Mouse (Mus musculus): Measurements from ENCODE around the gene Kalrn. TPM values are rescaled to one million over a fixed set of nuclear protein-coding genes. Genes with fewer than 3 reads are reported as not detected.

Kalrn gene
- polyA plus RNA-seq, 1 experiment from 2014 or later, result 38.5 TPM

GRCm38 (mm10) chr16:34573856-34574491 lies 642 bp upstream of the Kalrn start:
- Histone ChIP-seq H3K9me3 (no peaks in the 10 kb centered on the region), H3K4me3 (replicated peaks) (peak overlapping the region; percentile 95), H3K4me2 (replicated peaks) (peak overlapping the region; percentile 84), H3K9ac (replicated peaks) (peak overlapping the region; percentile 98), H3K27me3 (no peaks in the 10 kb centered on the region), H3K27ac (peak overlapping the region; percentile 99), H3K36me3 (no peaks in the 10 kb centered on the region), H3K4me1 (replicated peaks) (peaks cover 37% of the 10 kb centered on the region)
- peak; percentile 7; the same call in 1 of the 2 replicates for ATAC-seq
- WGBS, result under 1% methylated on average over 27 of the region's 42 CpGs

- peak; percentile 11 for ATAC-seq
- H3K27ac ChIP-seq, result peak overlapping the region; percentile 99
- peak overlapping the region; percentile 95 for H3K4me3 ChIP-seq (replicated peaks)
- under 1% methylated on average over 60 of the region's 61 CpGs for WGBS
- peaks cover under 1% of the 10 kb centered on the region; the same call in 1 of the 2 replicates for H3K36me3 ChIP-seq
- peaks cover 44% of the 10 kb centered on the region for H3K4me1 ChIP-seq (replicated peaks)
- no peaks in the 10 kb centered on the region for H3K27me3 ChIP-seq
- H3K9me3 ChIP-seq, result no peaks in the 10 kb centered on the region
- peak overlapping the region; percentile 84 for H3K4me2 ChIP-seq (replicated peaks)
- H3K9ac ChIP-seq (replicated peaks), result peak overlapping the region; percentile 98
Measured at GRCm38 (mm10) chr16:34572406-34573150, 754 bp downstream of the Kalrn start.

- Histone ChIP-seq H3K27ac (peak overlapping the region; percentile 99), H3K36me3 (peaks cover 3% of the 10 kb centered on the region; the same call in 1 of the 2 replicates), H3K4me2 (replicated peaks) (peak overlapping the region; percentile 84), H3K27me3 (no peaks in the 10 kb centered on the region), H3K4me3 (replicated peaks) (peak overlapping the region; percentile 95), H3K4me1 (replicated peaks) (peaks cover 46% of the 10 kb centered on the region), H3K9ac (replicated peaks) (peak overlapping the region; percentile 98), H3K9me3 (no peaks in the 10 kb centered on the region)
- no peak for ATAC-seq
- 2% methylated on average over 10 of the region's 10 CpGs for WGBS
Measured at GRCm38 (mm10) chr16:34571931-34572405, 1.4 kb downstream of the Kalrn start.

GRCm38 (mm10) chr16:34569897-34570296 lies 3.4 kb downstream of the Kalrn start:
- WGBS, result 72% methylated on average over 2 of the region's 2 CpGs
- Histone ChIP-seq H3K27me3 (no peaks in the 10 kb centered on the region), H3K4me2 (replicated peaks) (no peak overlapping the region; the same call in 1 of the 2 replicates), H3K36me3 (peaks cover 3% of the 10 kb centered on the region; the same call in 1 of the 2 replicates), H3K9ac (replicated peaks) (no peak overlapping the region), H3K27ac (no peak overlapping the region), H3K4me1 (replicated peaks) (peaks cover 67% of the 10 kb centered on the region), H3K9me3 (no peaks in the 10 kb centered on the region), H3K4me3 (replicated peaks) (no peak overlapping the region)
- no peak for ATAC-seq

GRCm38 (mm10) chr16:34568831-34569230 lies 4.5 kb downstream of the Kalrn start:
- WGBS, result 83% methylated on average over 6 of the region's 6 CpGs
- Histone ChIP-seq H3K27me3 (no peaks in the 10 kb centered on the region), H3K4me3 (replicated peaks) (no peak overlapping the region), H3K27ac (no peak overlapping the region), H3K9ac (replicated peaks) (no peak overlapping the region), H3K9me3 (no peaks in the 10 kb centered on the region), H3K36me3 (peaks cover 3% of the 10 kb centered on the region; the same call in 1 of the 2 replicates), H3K4me1 (replicated peaks) (peaks cover 69% of the 10 kb centered on the region), H3K4me2 (replicated peaks) (no peak overlapping the region)
- ATAC-seq, result no peak

GRCm38 (mm10) chr16:34563593-34564280 lies 9.6 kb downstream of the Kalrn start:
- Histone ChIP-seq H3K27me3 (no peaks in the 10 kb centered on the region), H3K9me3 (no peaks in the 10 kb centered on the region), H3K4me1 (replicated peaks) (peaks cover 82% of the 10 kb centered on the region), H3K4me3 (replicated peaks) (no peak overlapping the region), H3K36me3 (peaks cover 3% of the 10 kb centered on the region; the same call in 1 of the 2 replicates), H3K4me2 (replicated peaks) (no peak overlapping the region), H3K9ac (replicated peaks) (no peak overlapping the region), H3K27ac (no peak overlapping the region)
- ATAC-seq, result no peak
- WGBS, result 83% methylated on average over 11 of the region's 11 CpGs

GRCm38 (mm10) chr16:34561734-34562135 lies 11.6 kb downstream of the Kalrn start:
- H3K9ac ChIP-seq (replicated peaks), result no peak overlapping the region
- H3K4me2 ChIP-seq (replicated peaks), result peak overlapping the region; percentile 12
- peak overlapping the region; percentile 69 for H3K27ac ChIP-seq
- no peaks in the 10 kb centered on the region for H3K27me3 ChIP-seq
- peak; percentile 89 for ATAC-seq
- H3K4me1 ChIP-seq (replicated peaks), result peaks cover 90% of the 10 kb centered on the region
- H3K36me3 ChIP-seq, result no peaks in the 10 kb centered on the region
- no peaks in the 10 kb centered on the region for H3K9me3 ChIP-seq
- no peak overlapping the region for H3K4me3 ChIP-seq (replicated peaks)
- WGBS, result 2% methylated on average over 5 of the region's 5 CpGs

- H3K27ac ChIP-seq, result no peak overlapping the region
- H3K4me2 ChIP-seq (replicated peaks), result no peak overlapping the region
- peaks cover 89% of the 10 kb centered on the region for H3K4me1 ChIP-seq (replicated peaks)
- 56% methylated on average over 5 of the region's 5 CpGs for WGBS
- no peaks in the 10 kb centered on the region for H3K27me3 ChIP-seq
- H3K4me3 ChIP-seq (replicated peaks), result no peak overlapping the region
- H3K9me3 ChIP-seq, result no peaks in the 10 kb centered on the region
- H3K9ac ChIP-seq (replicated peaks), result no peak overlapping the region
- ATAC-seq, result no peak
- H3K36me3 ChIP-seq, result no peaks in the 10 kb centered on the region
Measured at GRCm38 (mm10) chr16:34560814-34561213, 12.5 kb downstream of the Kalrn start.

- Histone ChIP-seq H3K9me3 (no peaks in the 10 kb centered on the region), H3K4me3 (replicated peaks) (no peak overlapping the region), H3K9ac (replicated peaks) (no peak overlapping the region), H3K27ac (no peak overlapping the region), H3K4me1 (replicated peaks) (peaks cover 89% of the 10 kb centered on the region), H3K4me2 (replicated peaks) (no peak overlapping the region), H3K36me3 (no peaks in the 10 kb centered on the region), H3K27me3 (no peaks in the 10 kb centered on the region)
- WGBS, result 78% methylated on average over 2 of the region's 2 CpGs
- no peak for ATAC-seq
Measured at GRCm38 (mm10) chr16:34560411-34560810, 12.9 kb downstream of the Kalrn start.

GRCm38 (mm10) chr16:34557891-34558290 lies 15.4 kb downstream of the Kalrn start:
- Histone ChIP-seq H3K9me3 (no peaks in the 10 kb centered on the region), H3K27ac (no peak overlapping the region), H3K4me2 (replicated peaks) (no peak overlapping the region), H3K4me1 (replicated peaks) (peaks cover 84% of the 10 kb centered on the region), H3K36me3 (no peaks in the 10 kb centered on the region), H3K4me3 (replicated peaks) (no peak overlapping the region), H3K9ac (replicated peaks) (no peak overlapping the region), H3K27me3 (no peaks in the 10 kb centered on the region)
- 63% methylated on average over 6 of the region's 6 CpGs for WGBS
- ATAC-seq, result no peak

- no peak for ATAC-seq
- Histone ChIP-seq H3K9ac (replicated peaks) (no peak overlapping the region), H3K27ac (no peak overlapping the region), H3K36me3 (no peaks in the 10 kb centered on the region), H3K4me1 (replicated peaks) (peaks cover 80% of the 10 kb centered on the region), H3K4me3 (replicated peaks) (no peak overlapping the region), H3K27me3 (no peaks in the 10 kb centered on the region), H3K4me2 (replicated peaks) (no peak overlapping the region), H3K9me3 (no peaks in the 10 kb centered on the region)
- WGBS, result 74% methylated on average over 1 of the region's 1 CpGs
Measured at GRCm38 (mm10) chr16:34552731-34553130, 20.6 kb downstream of the Kalrn start.
